Mouse (Mus musculus) heart, embryonic 11.5 days (tissue): Measurements from ENCODE around the gene Usp12. TPM values are rescaled to one million over a fixed set of nuclear protein-coding genes. Genes with fewer than 3 reads are reported as not detected.
A peak's percentile ranks its signal among the peaks of the same experiment; 100 is the strongest.

ENCODE experiments used
- ATAC-seq: fragments of 200-750 bp; cut with Nextera tagmentation; replicated peaks from 2 replicates; pipeline ENCODE4 v1.8.0; 2017; ENCODE audit warnings: moderate library complexity; ENCODE audit not compliant: insufficient number of reproducible peaks, low FRiP score, low TSS enrichment
- H3K27ac ChIP-seq: fragments of 300-500 bp; sonication (generic); 2 replicates; pipeline ENCODE4 v1.5.1; 2014; ENCODE audit warnings: mild to moderate bottlenecking, low read depth, low read length
- H3K27me3 ChIP-seq: fragments of 300-500 bp; sonication (generic); 2 replicates; pipeline ENCODE4 v1.6.1; 2014; ENCODE audit warnings: mild to moderate bottlenecking, low read length, mixed read lengths; ENCODE audit not compliant: control insufficient read depth, insufficient read depth
- H3K36me3 ChIP-seq: fragments of 300-500 bp; sonication (generic); 2 replicates; pipeline ENCODE4 v1.6.1; 2014; ENCODE audit warnings: mild to moderate bottlenecking, low read length, moderate library complexity, mixed read lengths; ENCODE audit not compliant: control insufficient read depth, insufficient read depth
- H3K4me1 ChIP-seq: fragments of 300-500 bp; sonication (generic); 2 replicates; pipeline ENCODE4 v1.6.1; 2014; ENCODE audit warnings: low read length; ENCODE audit not compliant: control insufficient read depth, insufficient read depth
- H3K4me2 ChIP-seq: fragments of 300-500 bp; sonication (generic); 2 replicates; pipeline ENCODE4 v1.6.1; 2014; ENCODE audit warnings: mild to moderate bottlenecking, moderate library complexity
- H3K4me3 ChIP-seq: fragments of 300-500 bp; sonication (generic); 2 replicates; pipeline ENCODE4 v1.5.1; 2014; ENCODE audit warnings: low read depth, low read length
- H3K9ac ChIP-seq: fragments of 300-500 bp; sonication (generic); 2 replicates; pipeline ENCODE4 v1.6.1; 2014; ENCODE audit warnings: mild to moderate bottlenecking, low read depth, low read length, moderate library complexity
- H3K9me3 ChIP-seq: fragments of 300-500 bp; sonication (generic); replicated peaks from 2 replicates; pipeline ENCODE4 v1.6.1; 2016; ENCODE audit warnings: low read length; ENCODE audit not compliant: control insufficient read depth
- WGBS: fragments of 180-500 bp; shearing (Covaris S2); extraction: QIAGEN DNeasy Blood & Tissue Kit; methylation state at CpG from one replicate; pipeline ENCODE4 v1.1.7; 2014; ENCODE audit not compliant: insufficient replicate concordance; 5-methylcytosine and 5-hydroxymethylcytosine counted together
- polyA plus RNA-seq: library from polyadenylated mRNA; unstranded; fragments of >200 nt; fragmentation: Nextera tagmentation; extraction: Ambion mirVana; gene quantifications from 2 replicates; pipeline ENCODE4 v1.2.1, GENCODE M21; 2014

Usp12 gene
- polyA plus RNA-seq, 1 experiment from 2014 or later = 9.2 TPM

GRCm38 (mm10) chr5:146792140-146792791, 2.5 kb downstream of the Usp12 start:
- Histone ChIP-seq H3K27me3 (no peaks in the 10 kb centered on the region), H3K9ac (no peak overlapping the region), H3K4me3 (no peak overlapping the region), H3K9me3 (no peaks in the 10 kb centered on the region), H3K27ac (no peak overlapping the region), H3K4me2 (0 out of 2 replicates have a peak overlapping the region, but pooled peaks have one; percentile 22), H3K36me3 (no peaks in the 10 kb centered on the region; the same call in 1 of the 2 replicates), H3K4me1 (peaks cover 28% of the 10 kb centered on the region)
- WGBS = 77% methylated on average over 7 of the region's 7 CpGs
- no peak for ATAC-seq

- Histone ChIP-seq H3K36me3 (no peaks in the 10 kb centered on the region; the same call in 1 of the 2 replicates), H3K9me3 (no peaks in the 10 kb centered on the region), H3K9ac (no peak overlapping the region; the same call in 1 of the 2 replicates), H3K4me1 (peaks cover 28% of the 10 kb centered on the region), H3K4me2 (0 out of 2 replicates have a peak overlapping the region, but pooled peaks have one; percentile 0), H3K27me3 (no peaks in the 10 kb centered on the region), H3K4me3 (no peak overlapping the region), H3K27ac (no peak overlapping the region)
- WGBS = 78% methylated on average over 8 of the region's 8 CpGs
- no peak for ATAC-seq
Measured at GRCm38 (mm10) chr5:146790944-146791343, 3.9 kb downstream of the Usp12 start.

GRCm38 (mm10) chr5:146789413-146789812, 5.4 kb downstream of the Usp12 start:
- Histone ChIP-seq H3K9me3 (no peaks in the 10 kb centered on the region), H3K27ac (no peak overlapping the region), H3K4me3 (no peak overlapping the region), H3K4me1 (peaks cover 28% of the 10 kb centered on the region), H3K27me3 (no peaks in the 10 kb centered on the region), H3K36me3 (no peaks in the 10 kb centered on the region; the same call in 1 of the 2 replicates), H3K4me2 (no peak overlapping the region), H3K9ac (no peak overlapping the region)
- WGBS = 88% methylated on average over 9 of the region's 9 CpGs
- ATAC-seq = no peak

GRCm38 (mm10) chr5:146786123-146786522, 8.7 kb downstream of the Usp12 start:
- H3K9me3 ChIP-seq = no peaks in the 10 kb centered on the region
- ATAC-seq = no peak
- H3K4me3 ChIP-seq = no peak overlapping the region
- peaks cover 2% of the 10 kb centered on the region; the same call in 1 of the 2 replicates for H3K36me3 ChIP-seq
- H3K9ac ChIP-seq = no peak overlapping the region
- no peaks in the 10 kb centered on the region for H3K27me3 ChIP-seq
- 81% methylated on average over 8 of the region's 8 CpGs for WGBS
- no peak overlapping the region for H3K27ac ChIP-seq
- H3K4me2 ChIP-seq = no peak overlapping the region
- H3K4me1 ChIP-seq = peaks cover 19% of the 10 kb centered on the region

- ATAC-seq = no peak
- WGBS = 94% methylated on average over 10 of the region's 10 CpGs
Measured at GRCm38 (mm10) chr5:146783891-146784290, 10.9 kb downstream of the Usp12 start.

GRCm38 (mm10) chr5:146783300-146783699, 11.5 kb downstream of the Usp12 start:
- H3K27me3 ChIP-seq = no peaks in the 10 kb centered on the region
- H3K27ac ChIP-seq = no peak overlapping the region
- no peak overlapping the region for H3K4me3 ChIP-seq
- peaks cover 2% of the 10 kb centered on the region; the same call in 1 of the 2 replicates for H3K36me3 ChIP-seq
- H3K4me1 ChIP-seq = peaks cover 20% of the 10 kb centered on the region
- WGBS = 68% methylated on average over 10 of the region's 10 CpGs
- no peak overlapping the region for H3K9ac ChIP-seq
- no peak overlapping the region for H3K4me2 ChIP-seq
- no peak; the same call in 1 of the 2 replicates for ATAC-seq
- no peaks in the 10 kb centered on the region for H3K9me3 ChIP-seq

More at GRCm38 (mm10) chr5:146783891-146784290, 10.9 kb downstream of the Usp12 start:
- Histone ChIP-seq H3K27me3 (no peaks in the 10 kb centered on the region), H3K4me2 (no peak overlapping the region), H3K9ac (no peak overlapping the region), H3K27ac (no peak overlapping the region), H3K4me1 (peaks cover 20% of the 10 kb centered on the region), H3K36me3 (peaks cover 2% of the 10 kb centered on the region; the same call in 1 of the 2 replicates), H3K9me3 (no peaks in the 10 kb centered on the region), H3K4me3 (no peak overlapping the region)

- no peak overlapping the region for H3K9ac ChIP-seq
- 58% methylated on average over 9 of the region's 9 CpGs for WGBS
Measured at GRCm38 (mm10) chr5:146781663-146782062, 13.1 kb downstream of the Usp12 start.

GRCm38 (mm10) chr5:146779931-146780330, 14.9 kb downstream of the Usp12 start:
- no peak for ATAC-seq
- WGBS = 92% methylated on average over 5 of the region's 5 CpGs
- H3K4me3 ChIP-seq = no peak overlapping the region

More at GRCm38 (mm10) chr5:146781663-146782062, 13.1 kb downstream of the Usp12 start:
- Histone ChIP-seq H3K27ac (no peak overlapping the region), H3K9me3 (no peaks in the 10 kb centered on the region), H3K27me3 (no peaks in the 10 kb centered on the region), H3K4me1 (peaks cover 20% of the 10 kb centered on the region), H3K4me2 (no peak overlapping the region), H3K36me3 (0 out of 2 replicates have a peak, but pooled peaks cover 2% of the 10 kb centered on the region), H3K4me3 (no peak overlapping the region)
- ATAC-seq = no peak

More at GRCm38 (mm10) chr5:146779931-146780330, 14.9 kb downstream of the Usp12 start:
- Histone ChIP-seq H3K4me1 (peaks cover 20% of the 10 kb centered on the region), H3K27ac (no peak overlapping the region), H3K9ac (no peak overlapping the region), H3K9me3 (no peaks in the 10 kb centered on the region), H3K4me2 (no peak overlapping the region), H3K27me3 (no peaks in the 10 kb centered on the region), H3K36me3 (0 out of 2 replicates have a peak, but pooled peaks cover 2% of the 10 kb centered on the region)
